Mouse (Mus musculus) olfactory bulb, adult 2 months (tissue): ENCODE results near the gene Mtcl1.

Source experiments
- CTCF ChIP-seq: fragments of 200-500 bp; IDR thresholded peaks from 2 replicates; pipeline ENCODE4 v1.5.1; 2012; ENCODE audit warnings: low read depth, mild to moderate bottlenecking, low read length, moderate library complexity; ENCODE audit not compliant: insufficient read depth
- POLR2A ChIP-seq: fragments of 200-500 bp; IDR thresholded peaks from 2 replicates; pipeline ENCODE4 v1.6.1; 2012; ENCODE audit warnings: mild to moderate bottlenecking, low read depth, low read length, moderate library complexity; ENCODE audit not compliant: insufficient read depth

GRCm38 (mm10) chr17:66326204-66326545 is 123.4 kb downstream of the Mtcl1 start:
- no peak for TF ChIP-seq CTCF
- no peak for TF ChIP-seq POLR2A
